8 mouse cellular contexts compared by ENCODE assay signal in genomic region chr12:31948101-31949000, GRCm38 (mm10). TPM values are rescaled to one million over a fixed set of nuclear protein-coding genes. Genes with fewer than 3 reads are reported as not detected.
A peak's percentile ranks its signal among the peaks of the same experiment; 100 is the strongest.
DNase-seq lines count a peak whose midpoint lies in the region; ATAC-seq and TF ChIP-seq lines count a peak whose summit lies in the region.

No protein-coding gene starts in this region.

- H3K79me2 ChIP-seq in myocyte (ENCODE audit: control insufficient read depth, insufficient read depth) = peaks cover 54% of the 10 kb centered on the region

- peak overlapping the region; percentile 97 for H3ac ChIP-seq in myocyte (ENCODE audit: control insufficient read depth, insufficient read length)

- peak overlapping the region; percentile 59 for H3K4me2 ChIP-seq in kidney, postnatal 0 days (ENCODE audit: low read length)
- H3K4me2 ChIP-seq in myocyte (ENCODE audit: low read depth) = peak overlapping the region; percentile 78

- DNase-seq in kidney, postnatal 0 days (ENCODE audit: low spot score) = peak; percentile 36
- DNase-seq in kidney, postnatal 10 days = no peak
- no peak for DNase-seq in embryonic facial prominence, embryonic 10.5 days (ENCODE audit: low spot score)
- DNase-seq in induced T-regulatory cell, adult 2 months (ENCODE audit: low read depth) = peak; percentile 23
- no peak for DNase-seq in gastrocnemius, postnatal 25 days
- DNase-seq in right cerebral cortex, adult 2 months (ENCODE audit: low spot score in 2 of 2) = no peak
- DNase-seq in layer of hippocampus, adult 9-10 months (ENCODE audit: low spot score) = no peak

- no peaks in the 10 kb centered on the region for H3K4me1 ChIP-seq in kidney, postnatal 0 days (replicated peaks; ENCODE audit: insufficient read depth, low read length)
- H3K4me1 ChIP-seq in embryonic facial prominence, embryonic 10.5 days = peaks cover 8% of the 10 kb centered on the region; the same call in 1 of the 2 replicates

- H3K36me3 ChIP-seq in kidney, postnatal 0 days (ENCODE audit: insufficient read depth, low read length) = peaks cover 5% of the 10 kb centered on the region; the same call in 1 of the 2 replicates
- H3K36me3 ChIP-seq in embryonic facial prominence, embryonic 10.5 days (replicated peaks) = peaks cover 9% of the 10 kb centered on the region
- H3K36me3 ChIP-seq in myocyte (ENCODE audit: control insufficient read depth, insufficient read depth) = peaks cover 5% of the 10 kb centered on the region

- H3K9me3 ChIP-seq in kidney, postnatal 0 days (replicated peaks; ENCODE audit: low read length) = no peaks in the 10 kb centered on the region
- no peaks in the 10 kb centered on the region for H3K9me3 ChIP-seq in embryonic facial prominence, embryonic 10.5 days

- H3K27me3 ChIP-seq in kidney, postnatal 0 days (ENCODE audit: insufficient read depth, low read length) = no peaks in the 10 kb centered on the region
- H3K27me3 ChIP-seq in embryonic facial prominence, embryonic 10.5 days (replicated peaks; ENCODE audit: low read depth, poor library complexity, severe bottlenecking) = no peaks in the 10 kb centered on the region
- H3K27me3 ChIP-seq in myocyte (ENCODE audit: control insufficient read depth, insufficient read depth, insufficient read length) = no peaks in the 10 kb centered on the region

- TF ChIP-seq POLR2A in myocyte (IDR thresholded peaks at IDR 0.05; ENCODE audit: insufficient read length, low read depth) = no peak

- ATAC-seq in kidney, postnatal 0 days (replicated peaks; ENCODE audit: low FRiP score, low read depth) = no peak

- 18% methylated on average over 7 of the region's 7 CpGs for WGBS in kidney, postnatal 0 days
- WGBS in embryonic facial prominence, embryonic 10.5 days = 41% methylated on average over 7 of the region's 7 CpGs

- peak overlapping the region; percentile 99 for H3K9ac ChIP-seq in kidney, postnatal 0 days (ENCODE audit: low read depth, low read length)

- peak overlapping the region; percentile 81 for H3K4me3 ChIP-seq in kidney, postnatal 0 days (replicated peaks; ENCODE audit: low read depth, low read length)
- H3K4me3 ChIP-seq in embryonic facial prominence, embryonic 10.5 days = peak overlapping the region; percentile 96
- H3K4me3 ChIP-seq in myocyte = peak overlapping the region; percentile 51

- peak overlapping the region; percentile 100 for H3K27ac ChIP-seq in kidney, postnatal 0 days
- peak overlapping the region; percentile 100 for H3K27ac ChIP-seq in embryonic facial prominence, embryonic 10.5 days (replicated peaks)

- TF ChIP-seq CTCF in kidney, postnatal 0 days (IDR thresholded peaks at IDR 0.05; ENCODE audit: low read depth) = no peak

TF ChIP-seq in myocyte, 11 proteins besides CTCF, POLR2A, EP300 and RAD21:
- TF ChIP-seq MYOD1 (IDR thresholded peaks at IDR 0.05; ENCODE audit: control insufficient read depth in 1 of 3, insufficient read length in 2 of 3, low read depth in 2 of 3) (no peak), MAX (IDR thresholded peaks at IDR 0.05; ENCODE audit: low read depth) (no peak)

RNA-seq across cellular contexts. Expression of gene Hbp1, which starts 2.0 kb away (rescaled TPM):
- polyA plus RNA-seq in kidney, postnatal 0 days (2015; fragmentation: Nextera tagmentation; extraction: Ambion mirVana) = 119 and 122 TPM in 2 replicates
- 92.9 and 103 TPM in 2 replicates for polyA plus RNA-seq in embryonic facial prominence, embryonic 10.5 days (2016; fragmentation: Nextera tagmentation; extraction: Ambion mirVana)
- polyA plus RNA-seq in myocyte (2012; fragmentation: generic; extraction: Trizol) = 37.0 TPM
- 10 to 100 TPM; 50.4 to 53.3 TPM for total RNA-seq in gastrocnemius, postnatal 25 days (2021)

Comparison
In these comparisons a context has a peak if more than half of its experiments do, and no peak if none do; other contexts are left out.
1. DNase-seq: peak in kidney, postnatal 0 days (single experiment) and induced T-regulatory cell, adult 2 months (single experiment); none in kidney, postnatal 10 days (single experiment), embryonic facial prominence, embryonic 10.5 days (single experiment), gastrocnemius, postnatal 25 days (single experiment), right cerebral cortex, adult 2 months (0 of 2) and layer of hippocampus, adult 9-10 months (single experiment).
2. Peak in every context shown above with its lines, with median percentiles within 50 percentile points of each other: H3K4me3 ChIP-seq.